Mouse (Mus musculus) layer of hippocampus, postnatal 25 days (tissue): ENCODE data around the gene Cd44. TPM values are rescaled to one million over a fixed set of nuclear protein-coding genes. Genes with fewer than 3 reads are reported as not detected.

Experiments
- DNase-seq, 2 experiments: peaks; one replicate each; pipeline ENCODE4 v3.0.0; 2022; ENCODE audit warnings: mixed read lengths in 2 of 2, low spot score in 1 of 2; ENCODE audit errors: extremely low spot score in 1 of 2
- total RNA-seq, 2 experiments: library from RNA; stranded (reverse); gene quantifications; 2 replicates each; pipeline ENCODE4 v1.2.3; 2021

Gene Cd44
- total RNA-seq, 2 experiments from 2014 or later = 3.7 to 4.0 TPM

GRCm38 (mm10) chr2:102772276-102772675 is 129.2 kb downstream of the Cd44 start:
- no peak for DNase-seq

GRCm38 (mm10) chr2:102771304-102771703 is 130.2 kb downstream of the Cd44 start:
- no peak for DNase-seq

- DNase-seq = no peak
Measured at GRCm38 (mm10) chr2:102768267-102768666, 133.2 kb downstream of the Cd44 start.

GRCm38 (mm10) chr2:102764602-102765374 is 136.7 kb downstream of the Cd44 start:
- DNase-seq = no peak

GRCm38 (mm10) chr2:102763991-102764390 is 137.5 kb downstream of the Cd44 start:
- DNase-seq = no peak

GRCm38 (mm10) chr2:102763176-102763575 is 138.3 kb downstream of the Cd44 start:
- no peak for DNase-seq

Other genes with a start within 250 kb of the Cd44 start
- gene Slc1a2, start 243.0 kb downstream of the Cd44 start, total RNA-seq = 1,000 to 10,000 TPM; 1,831 to 2,193 TPM
- 10 to 100 TPM; 64.7 to 67.1 TPM for gene Pdhx, start 171.8 kb upstream of the Cd44 start, total RNA-seq
- 10 to 100 TPM; 23.9 to 24.5 TPM for gene Apip, start 172.0 kb upstream of the Cd44 start, total RNA-seq